Mouse (Mus musculus) c-Kit-positive CD71-negative TER-119-negative erythroid progenitor cells, embryonic 14.5 days (primary cell): ENCODE data around the gene Spag4.
"Not testable (repeated sequence)": the region's sequence is repeated elsewhere in the genome, so short reads cannot be mapped to it uniquely, and the experiment has no call there.

Experiments used
- DNase-seq: peaks from one replicate; pipeline ENCODE4 v3.0.0-alpha.2; 2013; ENCODE audit warnings: low read depth

The Spag4 gene

DNA sequence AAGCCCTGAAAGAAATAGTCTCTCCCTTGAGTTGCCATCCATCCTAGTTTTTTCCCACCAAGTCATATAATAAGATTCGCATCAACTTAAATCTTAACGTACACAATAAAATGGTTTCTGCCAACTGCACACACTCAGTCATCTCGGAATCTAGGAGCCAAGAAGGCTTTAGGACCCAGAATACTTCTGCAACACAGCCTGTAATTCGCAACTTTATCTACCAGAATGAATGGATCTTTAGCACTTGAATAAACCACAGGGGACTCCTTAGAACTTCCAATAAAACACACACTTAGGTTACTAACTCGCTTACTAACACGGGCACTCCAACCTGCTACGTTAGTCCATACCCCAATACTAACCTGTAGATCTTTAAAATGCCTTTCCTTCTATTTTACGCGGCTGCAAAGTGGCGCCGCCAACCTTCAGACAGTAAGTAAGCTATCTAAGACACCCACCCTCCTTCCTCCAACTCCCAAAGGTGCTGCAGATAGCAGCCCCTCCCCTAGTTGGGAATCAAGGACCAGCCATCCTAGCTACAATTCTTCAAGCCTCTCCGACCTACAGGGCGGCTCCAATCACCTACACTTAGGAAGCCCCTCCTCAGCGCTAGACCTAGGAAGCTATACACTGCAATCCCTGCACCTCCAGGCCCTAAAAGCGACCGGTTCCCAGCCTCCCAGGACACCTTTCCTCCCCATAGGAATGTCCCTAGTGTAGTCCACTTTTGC is 45.8 kb downstream of the Spag4 start:
- DNase-seq: peak; percentile 20

DNA sequence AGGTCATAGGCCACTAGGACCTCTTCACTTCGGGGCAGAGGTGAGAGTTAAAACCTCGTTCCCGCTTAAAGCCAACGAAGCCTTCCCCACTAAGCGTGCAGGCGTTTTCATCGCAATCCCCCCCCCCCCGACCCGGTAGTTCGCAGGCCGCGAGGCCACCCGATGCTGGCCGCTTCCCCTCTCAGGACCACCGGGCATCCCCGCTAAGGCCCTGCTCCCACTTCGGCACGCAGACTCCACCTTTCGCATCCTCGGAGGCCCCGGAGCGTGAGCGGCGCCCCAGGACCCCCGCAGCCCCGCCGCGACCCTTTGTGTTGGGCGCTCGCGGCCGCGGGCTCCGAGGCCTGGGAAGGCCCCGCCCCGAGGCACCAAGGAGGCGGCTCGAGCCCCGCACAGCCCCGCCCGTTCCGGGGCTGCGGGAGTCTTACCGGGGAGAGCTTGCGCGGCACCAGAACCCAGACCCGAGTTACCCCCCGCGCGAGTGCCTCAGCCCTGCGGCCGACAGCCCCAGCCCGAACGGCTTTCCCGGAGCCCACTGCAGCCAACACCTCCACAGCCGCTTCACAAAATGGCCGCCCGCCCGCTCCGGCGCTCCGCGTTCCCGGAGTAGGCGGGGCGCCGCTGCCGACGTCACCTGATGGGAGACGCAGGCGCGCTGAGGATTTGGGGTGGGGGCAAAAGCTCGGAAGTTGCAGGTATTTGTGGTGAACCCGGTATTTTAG is 46.5 kb downstream of the Spag4 start, which contains the start of the genes Cpne1 and Rbm12:
TSS of gene Cpne1 (minus strand) at position 608 of the 722 bp plus-strand sequence.
TSS of gene Rbm12 (minus strand) at position 621 of the 722 bp plus-strand sequence.
- DNase-seq: peak; percentile 88

DNA sequence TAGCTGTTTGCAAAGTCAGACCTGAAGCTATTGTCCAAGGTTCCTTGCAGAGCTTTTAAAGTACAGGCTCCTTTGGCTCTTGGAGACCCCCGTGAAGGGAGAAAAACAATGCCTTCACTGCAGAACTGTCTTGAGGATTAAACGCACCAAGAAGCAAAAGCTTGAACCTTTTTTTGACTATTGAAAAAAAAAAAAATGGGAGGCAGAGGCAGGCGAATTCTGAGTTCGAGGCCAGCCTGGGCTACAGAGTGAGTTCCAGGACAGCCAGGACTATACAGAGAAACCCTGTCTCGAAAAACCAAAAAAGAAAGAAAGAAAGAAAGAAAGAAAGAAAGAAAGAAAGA is 47.1 kb downstream of the Spag4 start:
- not testable (repeated sequence) for DNase-seq

- no peak for DNase-seq
These were observed 54.6 kb downstream of the Spag4 start for GRCm38 (mm10) chr2:156119566-156119965.
